10 mouse cellular contexts compared by ENCODE assay signal in genomic region chr3:121635505-121635904, GRCm38 (mm10). TPM values are rescaled to one million over a fixed set of nuclear protein-coding genes. Genes with fewer than 3 reads are reported as not detected.
A peak's percentile ranks its signal among the peaks of the same experiment; 100 is the strongest.
DNase-seq lines count a peak whose midpoint lies in the region; ATAC-seq and TF ChIP-seq lines count a peak whose summit lies in the region.
"Had no signal": no experiment of that assay in that cellular context is flagged by ENCODE, and none has a peak within 500 bp of the region (broad histone marks: within the 10 kb centered on the region; RNA-seq: fewer than 3 reads in every experiment).

No protein-coding gene starts in this region.

- no peak overlapping the region for H3K4me3 ChIP-seq in heart, embryonic 11.5 days (ENCODE audit: low read depth, low read length)
- H3K4me3 ChIP-seq in lung, postnatal 0 days (ENCODE audit: low read depth, low read length) = no peak overlapping the region
- no peak overlapping the region for H3K4me3 ChIP-seq in hindbrain, embryonic 13.5 days
- H3K4me3 ChIP-seq: neural tube, embryonic 13.5 days had no signal

- no peaks in the 10 kb centered on the region for H3K36me3 ChIP-seq in heart, embryonic 11.5 days (ENCODE audit: control insufficient read depth, insufficient read depth, low read length)
- H3K36me3 ChIP-seq in lung, postnatal 0 days (ENCODE audit: insufficient read depth, low read length) = no peaks in the 10 kb centered on the region
- no peaks in the 10 kb centered on the region for H3K36me3 ChIP-seq in hindbrain, embryonic 13.5 days
- H3K36me3 ChIP-seq: neural tube, embryonic 13.5 days had no signal

- TF ChIP-seq CTCF in lung, postnatal 0 days (IDR thresholded peaks at IDR 0.05) = no peak

- no peaks in the 10 kb centered on the region for H3K4me1 ChIP-seq in heart, embryonic 11.5 days (ENCODE audit: control insufficient read depth, insufficient read depth, low read length)
- peaks cover 9% of the 10 kb centered on the region; the same call in 1 of the 2 replicates for H3K4me1 ChIP-seq in lung, postnatal 0 days (ENCODE audit: insufficient read depth, low read depth, low read length)
- no peaks in the 10 kb centered on the region for H3K4me1 ChIP-seq in hindbrain, embryonic 13.5 days (replicated peaks)

- peak; percentile 99 for DNase-seq in heart, adult 11 months
- peak; percentile 62 for DNase-seq in R1 (ENCODE audit: low read depth, low spot score)
- peak; percentile 67 to 79 for DNase-seq in gastrocnemius, postnatal 36 days
- DNase-seq in lung, postnatal 0 days (ENCODE audit: low spot score) = peak; percentile 92

- no peak overlapping the region for H3K9ac ChIP-seq in heart, embryonic 11.5 days (ENCODE audit: low read depth, low read length)
- no peak overlapping the region for H3K9ac ChIP-seq in lung, postnatal 0 days (replicated peaks; ENCODE audit: low read depth)
- H3K9ac ChIP-seq in hindbrain, embryonic 13.5 days = no peak overlapping the region
- H3K9ac ChIP-seq: neural tube, embryonic 13.5 days had no signal

- H3K27me3 ChIP-seq in heart, embryonic 11.5 days (ENCODE audit: control insufficient read depth, insufficient read depth, low read length) = no peaks in the 10 kb centered on the region
- no peaks in the 10 kb centered on the region for H3K27me3 ChIP-seq in lung, postnatal 0 days (replicated peaks; ENCODE audit: insufficient read depth, low read length)
- no peaks in the 10 kb centered on the region for H3K27me3 ChIP-seq in hindbrain, embryonic 13.5 days
- H3K27me3 ChIP-seq: neural tube, embryonic 13.5 days had no signal

- WGBS in heart, embryonic 11.5 days (ENCODE audit: insufficient replicate concordance) = 57% methylated on average over 7 of the region's 7 CpGs
- WGBS in lung, postnatal 0 days = 39% methylated on average over 7 of the region's 7 CpGs
- WGBS in hindbrain, embryonic 13.5 days = 69% methylated on average over 7 of the region's 7 CpGs

- TF ChIP-seq EP300 in lung, postnatal 0 days (IDR thresholded peaks at IDR 0.05) = peak; percentile 99

- ATAC-seq in heart, embryonic 11.5 days (replicated peaks; ENCODE audit: insufficient number of reproducible peaks, low FRiP score, low TSS enrichment) = no peak
- ATAC-seq in lung, postnatal 0 days = peak; percentile 91
- ATAC-seq in erythroid progenitor cell, adult 5-6 weeks (replicated peaks; ENCODE audit: low FRiP score, poor library complexity, severe bottlenecking) = no peak
- no peak for ATAC-seq in hindbrain, embryonic 13.5 days (ENCODE audit: low FRiP score)
- ATAC-seq in megakaryocyte, adult 5-6 weeks (ENCODE audit: poor library complexity, severe bottlenecking) = no peak

- H3K4me2 ChIP-seq in heart, embryonic 11.5 days = no peak overlapping the region
- H3K4me2 ChIP-seq in lung, postnatal 0 days (replicated peaks; ENCODE audit: low read depth, low read length) = no peak overlapping the region
- no peak overlapping the region for H3K4me2 ChIP-seq in hindbrain, embryonic 13.5 days
- H3K4me2 ChIP-seq: neural tube, embryonic 13.5 days had no signal

- no peak overlapping the region for H3K27ac ChIP-seq in heart, embryonic 11.5 days (ENCODE audit: low read depth, low read length)
- H3K27ac ChIP-seq in lung, postnatal 0 days (ENCODE audit: low read length) = peak overlapping the region; percentile 87
- no peak overlapping the region for H3K27ac ChIP-seq in hindbrain, embryonic 13.5 days
- H3K27ac ChIP-seq: neural tube, embryonic 13.5 days had no signal

- no peaks in the 10 kb centered on the region for H3K9me3 ChIP-seq in heart, embryonic 11.5 days (replicated peaks; ENCODE audit: control insufficient read depth, low read length)
- H3K9me3 ChIP-seq in lung, postnatal 0 days (ENCODE audit: low read length) = no peaks in the 10 kb centered on the region
- no peaks in the 10 kb centered on the region for H3K9me3 ChIP-seq in hindbrain, embryonic 13.5 days
- H3K9me3 ChIP-seq: neural tube, embryonic 13.5 days had no signal

- intact Hi-C loops in gastrocnemius, postnatal 36 days (cut with DNase I) = no loop called here

RNA-seq across cellular contexts. Expression of gene 4930432M17Rik, which starts 35.1 kb away (rescaled TPM):
- polyA plus RNA-seq in heart, embryonic 11.5 days (2014; fragmentation: Nextera tagmentation; extraction: Ambion mirVana) = not detected in 2 replicates
- total RNA-seq in gastrocnemius, postnatal 36 days (2021) = not detected
- not detected in 2 replicates for polyA plus RNA-seq in lung, postnatal 0 days (2015; fragmentation: Nextera tagmentation; extraction: Ambion mirVana)
- total RNA-seq in erythroid progenitor cell, adult 5-6 weeks (2015; ENCODE audit: low replicate concordance) = not detected in 2 replicates
- not detected in 2 replicates for total RNA-seq in erythroid progenitor cell, adult 5-6 weeks (2017; ENCODE audit: low replicate concordance)
- not detected in 2 replicates for polyA plus RNA-seq in hindbrain, embryonic 13.5 days (2015; fragmentation: Nextera tagmentation; extraction: Ambion mirVana)
- total RNA-seq in megakaryocyte, adult 5-6 weeks (2015) = not detected in 2 replicates
- total RNA-seq in megakaryocyte, adult 5-6 weeks (2017) = not detected in 2 replicates
- polyA plus RNA-seq: liver, embryonic 16.5 days; neural tube, embryonic 13.5 days had no signal
